Mouse (Mus musculus) layer of hippocampus, adult 11-12 months (tissue): ENCODE results near the gene Gm3727.
"Not testable (repeated sequence)": the region's sequence is repeated elsewhere in the genome, so short reads cannot be mapped to it uniquely, and the experiment has no call there.

Experiments
- DNase-seq: peaks from one replicate; pipeline ENCODE4 v3.0.0; 2022; ENCODE audit warnings: low spot score

The Gm3727 gene

GRCm38 (mm10) chr14:7264614-7265013, at the start of gene Gm3727:
Gene Gm3727 (minus strand): TSS chr14:7264714.
- DNase-seq, result not testable (repeated sequence)

GRCm38 (mm10) chr14:7243498-7243897, 21.0 kb downstream of the Gm3727 start:
- peak; percentile 3 for DNase-seq
